Mouse (Mus musculus) stomach, embryonic 14.5 days (tissue): Measurements from ENCODE around the gene Soat1. TPM values are rescaled to one million over a fixed set of nuclear protein-coding genes. Genes with fewer than 3 reads are reported as not detected.

Source experiments
- ATAC-seq: fragments of 200-750 bp; cut with Nextera tagmentation; 2 replicates; pipeline ENCODE4 v1.8.0; 2017; ENCODE audit warnings: low read depth, moderate TSS enrichment; ENCODE audit not compliant: insufficient number of reproducible peaks, insufficient read depth, low FRiP score
- H3K27ac ChIP-seq: fragments of 300-500 bp; sonication (generic); 2 replicates; pipeline ENCODE4 v1.5.1; 2014; ENCODE audit warnings: mild to moderate bottlenecking, low read length, moderate library complexity, mixed read lengths
- H3K27me3 ChIP-seq: fragments of 300-500 bp; sonication (generic); 2 replicates; pipeline ENCODE4 v1.6.1; 2014; ENCODE audit warnings: low read length, control low read depth, mixed read lengths; ENCODE audit not compliant: control insufficient read depth, insufficient read depth
- H3K36me3 ChIP-seq: fragments of 300-500 bp; sonication (generic); 2 replicates; pipeline ENCODE4 v1.6.1; 2014; ENCODE audit warnings: mild to moderate bottlenecking, control low read depth, low read length, moderate library complexity, mixed read lengths; ENCODE audit not compliant: control insufficient read depth, insufficient read depth
- H3K4me1 ChIP-seq: fragments of 300-500 bp; sonication (generic); 2 replicates; pipeline ENCODE4 v1.6.1; 2014; ENCODE audit warnings: low read length, control low read depth, mixed read lengths; ENCODE audit not compliant: control insufficient read depth, insufficient read depth
- H3K4me2 ChIP-seq: fragments of 300-500 bp; sonication (generic); replicated peaks from 2 replicates; pipeline ENCODE4 v1.6.1; 2014; ENCODE audit warnings: low read depth, low read length, control low read depth
- H3K4me3 ChIP-seq: fragments of 300-500 bp; sonication (generic); 2 replicates; pipeline ENCODE4 v1.5.1; 2014; ENCODE audit warnings: low read depth, low read length, control low read depth
- H3K9ac ChIP-seq: fragments of 300-500 bp; sonication (generic); replicated peaks from 2 replicates; pipeline ENCODE4 v1.6.1; 2014; ENCODE audit warnings: low read depth, mild to moderate bottlenecking, control low read depth, low read length, moderate library complexity, mixed read lengths
- H3K9me3 ChIP-seq: fragments of 300-500 bp; sonication (generic); 2 replicates; pipeline ENCODE4 v1.6.1; 2016; ENCODE audit warnings: low read depth, low read length, control low read depth; ENCODE audit not compliant: control insufficient read depth
- WGBS: fragments of 180-500 bp; shearing (Covaris S2); extraction: QIAGEN DNeasy Blood & Tissue Kit; methylation state at CpG from one replicate; pipeline ENCODE4 v1.1.7; 2014; 5-methylcytosine and 5-hydroxymethylcytosine counted together
- polyA plus RNA-seq: library from polyadenylated mRNA; unstranded; fragments of >200 nt; fragmentation: Nextera tagmentation; extraction: Ambion mirVana; gene quantifications from 2 replicates; pipeline ENCODE4 v1.2.1, GENCODE M21; 2014

Gene Soat1
- polyA plus RNA-seq, 1 experiment from 2014 or later: 51.6 TPM

GRCm38 (mm10) chr1:156462273-156462991, 11.7 kb downstream of the Soat1 start:
- Histone ChIP-seq H3K4me2 (no peak overlapping the region), H3K4me1 (peaks cover 6% of the 10 kb centered on the region; the same call in 1 of the 2 replicates), H3K4me3 (no peak overlapping the region), H3K27ac (no peak overlapping the region), H3K36me3 (peaks cover 6% of the 10 kb centered on the region; the same call in 1 of the 2 replicates), H3K27me3 (no peaks in the 10 kb centered on the region), H3K9ac (no peak overlapping the region), H3K9me3 (peaks cover 6% of the 10 kb centered on the region; the same call in 1 of the 2 replicates)
- ATAC-seq: no peak
- 66% methylated on average over 12 of the region's 12 CpGs for WGBS

GRCm38 (mm10) chr1:156461036-156461435, 13.1 kb downstream of the Soat1 start:
- no peak overlapping the region for H3K27ac ChIP-seq
- no peak overlapping the region for H3K9ac ChIP-seq
- no peak for ATAC-seq
- WGBS: 88% methylated on average over 6 of the region's 6 CpGs
- H3K9me3 ChIP-seq: peaks cover 2% of the 10 kb centered on the region; the same call in 1 of the 2 replicates
- H3K4me2 ChIP-seq: no peak overlapping the region
- no peak overlapping the region for H3K4me3 ChIP-seq
- peaks cover 6% of the 10 kb centered on the region; the same call in 1 of the 2 replicates for H3K4me1 ChIP-seq
- no peaks in the 10 kb centered on the region for H3K27me3 ChIP-seq
- H3K36me3 ChIP-seq: peaks cover 5% of the 10 kb centered on the region; the same call in 1 of the 2 replicates

- Histone ChIP-seq H3K4me1 (peaks cover 6% of the 10 kb centered on the region; the same call in 1 of the 2 replicates), H3K4me2 (no peak overlapping the region), H3K4me3 (no peak overlapping the region), H3K36me3 (peaks cover 3% of the 10 kb centered on the region; the same call in 1 of the 2 replicates), H3K9ac (no peak overlapping the region), H3K27ac (no peak overlapping the region), H3K9me3 (no peaks in the 10 kb centered on the region), H3K27me3 (no peaks in the 10 kb centered on the region)
- 89% methylated on average over 4 of the region's 4 CpGs for whole genome bisulfite sequencing
- ATAC-seq: no peak
These were observed 13.9 kb downstream of the Soat1 start for GRCm38 (mm10) chr1:156460216-156460615.

GRCm38 (mm10) chr1:156459690-156460089, 14.4 kb downstream of the Soat1 start:
- no peaks in the 10 kb centered on the region for H3K27me3 ChIP-seq
- no peaks in the 10 kb centered on the region for H3K9me3 ChIP-seq
- H3K27ac ChIP-seq: no peak overlapping the region; the same call in 1 of the 2 replicates
- no peak overlapping the region for H3K4me2 ChIP-seq
- H3K9ac ChIP-seq: no peak overlapping the region
- ATAC-seq: no peak
- peaks cover 3% of the 10 kb centered on the region; the same call in 1 of the 2 replicates for H3K36me3 ChIP-seq
- no peak overlapping the region for H3K4me3 ChIP-seq
- peaks cover 6% of the 10 kb centered on the region; the same call in 1 of the 2 replicates for H3K4me1 ChIP-seq
- WGBS: 62% methylated on average over 3 of the region's 3 CpGs

GRCm38 (mm10) chr1:156458391-156459060, 15.6 kb downstream of the Soat1 start:
- H3K36me3 ChIP-seq: peaks cover 3% of the 10 kb centered on the region; the same call in 1 of the 2 replicates
- no peak overlapping the region for H3K27ac ChIP-seq
- no peak overlapping the region for H3K4me2 ChIP-seq
- no peaks in the 10 kb centered on the region for H3K9me3 ChIP-seq
- no peaks in the 10 kb centered on the region for H3K27me3 ChIP-seq
- H3K9ac ChIP-seq: no peak overlapping the region
- H3K4me3 ChIP-seq: no peak overlapping the region
- ATAC-seq: no peak
- peaks cover 6% of the 10 kb centered on the region; the same call in 1 of the 2 replicates for H3K4me1 ChIP-seq
- 67% methylated on average over 8 of the region's 8 CpGs for WGBS

- H3K4me1 ChIP-seq: peaks cover 6% of the 10 kb centered on the region; the same call in 1 of the 2 replicates
- H3K27ac ChIP-seq: no peak overlapping the region
- no peak overlapping the region for H3K9ac ChIP-seq
- no peak for ATAC-seq
- no peak overlapping the region for H3K4me2 ChIP-seq
- peaks cover 3% of the 10 kb centered on the region; the same call in 1 of the 2 replicates for H3K36me3 ChIP-seq
- WGBS: 86% methylated on average over 2 of the region's 2 CpGs
- H3K27me3 ChIP-seq: no peaks in the 10 kb centered on the region
- H3K9me3 ChIP-seq: no peaks in the 10 kb centered on the region
- H3K4me3 ChIP-seq: no peak overlapping the region
These were observed 18.9 kb downstream of the Soat1 start for GRCm38 (mm10) chr1:156455005-156455758.

GRCm38 (mm10) chr1:156454384-156454783, 19.7 kb downstream of the Soat1 start:
- Histone ChIP-seq H3K4me3 (no peak overlapping the region), H3K4me2 (no peak overlapping the region), H3K9me3 (no peaks in the 10 kb centered on the region), H3K36me3 (peaks cover 3% of the 10 kb centered on the region; the same call in 1 of the 2 replicates), H3K9ac (no peak overlapping the region), H3K4me1 (peaks cover 2% of the 10 kb centered on the region; the same call in 1 of the 2 replicates), H3K27ac (no peak overlapping the region), H3K27me3 (no peaks in the 10 kb centered on the region)
- no peak for ATAC-seq
- 61% methylated on average over 7 of the region's 7 CpGs for WGBS

- WGBS: 65% methylated on average over 10 of the region's 10 CpGs
- H3K9ac ChIP-seq: no peak overlapping the region
- no peaks in the 10 kb centered on the region for H3K4me1 ChIP-seq
- no peaks in the 10 kb centered on the region for H3K27me3 ChIP-seq
- ATAC-seq: no peak
- no peaks in the 10 kb centered on the region for H3K9me3 ChIP-seq
- H3K4me2 ChIP-seq: no peak overlapping the region
- H3K27ac ChIP-seq: no peak overlapping the region
- peaks cover 3% of the 10 kb centered on the region; the same call in 1 of the 2 replicates for H3K36me3 ChIP-seq
- H3K4me3 ChIP-seq: no peak overlapping the region
These were observed 20.3 kb downstream of the Soat1 start for GRCm38 (mm10) chr1:156453876-156454275.
